Mouse (Mus musculus) testis, adult 2 months (tissue): ENCODE measurements around the gene Rxfp2. TPM values are rescaled to one million over a fixed set of nuclear protein-coding genes. Genes with fewer than 3 reads are reported as not detected.

Experiments used
- H3K27ac ChIP-seq: fragments of 200-500 bp; 2 replicates; pipeline ENCODE4 v1.5.1; 2012; ENCODE audit warnings: low read depth, low read length; ENCODE audit not compliant: control insufficient read depth, insufficient read depth
- H3K27me3 ChIP-seq: fragments of 200-500 bp; 2 replicates; pipeline ENCODE4 v1.6.1; 2012; ENCODE audit warnings: mild to moderate bottlenecking, low read length, moderate library complexity; ENCODE audit not compliant: control insufficient read depth, insufficient read depth
- H3K36me3 ChIP-seq: fragments of 200-500 bp; 2 replicates; pipeline ENCODE4 v1.6.1; 2012; ENCODE audit warnings: mild to moderate bottlenecking, low read length; ENCODE audit not compliant: control insufficient read depth, insufficient read depth
- H3K4me1 ChIP-seq: fragments of 200-500 bp; 2 replicates; pipeline ENCODE4 v1.6.1; 2012; ENCODE audit warnings: low read length; ENCODE audit not compliant: control insufficient read depth, insufficient read depth
- H3K4me3 ChIP-seq: fragments of 200-500 bp; 2 replicates; pipeline ENCODE4 v1.5.1; 2012; ENCODE audit warnings: low read depth, mild to moderate bottlenecking, low read length, moderate library complexity, mixed read lengths; ENCODE audit not compliant: control insufficient read depth
- CTCF ChIP-seq: fragments of 200-500 bp; IDR thresholded peaks from 2 replicates; pipeline ENCODE4 v1.5.1; 2012; ENCODE audit warnings: low read depth, mild to moderate bottlenecking, inconsistent platforms, low read length, moderate library complexity; ENCODE audit not compliant: control insufficient read depth, insufficient read depth, insufficient replicate concordance
- POLR2A ChIP-seq: fragments of 200-500 bp; IDR thresholded peaks from 2 replicates; pipeline ENCODE4 v1.6.1; 2012; ENCODE audit warnings: low read depth, mild to moderate bottlenecking, inconsistent platforms, low read length, moderate library complexity; ENCODE audit not compliant: control insufficient read depth
- polyA plus RNA-seq: library from polyadenylated mRNA; depleted of rRNA; stranded (reverse); fragments of >200 nt; gene quantifications from 2 replicates; pipeline ENCODE4 v1.2.3, GENCODE M21; 2012; rRNA removed

The Rxfp2 gene
- polyA plus RNA-seq, result 14.1 and 14.5 TPM in 2 replicates

DNA sequence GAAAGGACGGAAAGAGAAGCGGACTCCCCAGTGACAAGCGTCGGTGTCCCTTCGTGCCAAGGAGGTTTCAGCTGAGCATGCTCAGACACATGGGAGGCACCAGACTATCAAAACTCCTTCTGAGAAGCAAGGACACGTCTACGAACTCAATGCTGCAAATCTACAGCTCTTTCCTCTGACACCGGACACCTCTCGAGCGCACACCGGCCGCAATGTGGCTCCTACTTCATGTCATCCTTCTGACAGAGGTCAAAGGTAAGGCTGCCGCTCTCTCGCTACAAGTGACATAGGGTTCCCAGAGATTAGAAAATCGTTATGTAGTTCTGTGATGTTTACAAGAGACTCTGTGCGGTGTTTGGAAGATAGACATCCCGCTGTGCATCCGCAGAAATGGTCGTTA is at the start of gene Rxfp2:
Gene Rxfp2, plus strand, starts transcription at position 20 of the 400 bp plus-strand sequence.
- TF ChIP-seq POLR2A (no peak), CTCF (no peak)
- no peak within 1 kb of the TSS for H3K27ac ChIP-seq
- no peaks in the 10 kb centered on the region for H3K36me3 ChIP-seq
- H3K4me3 ChIP-seq, result no peak within 1 kb of the TSS
- peaks cover 3% of the 10 kb centered on the region for H3K4me1 ChIP-seq
- no peaks in the 10 kb centered on the region for H3K27me3 ChIP-seq

GRCm38 (mm10) chr5:149970261-149970660 is 48.2 kb upstream of the Rxfp2 start:
- Histone ChIP-seq H3K4me3 (no peak overlapping the region), H3K36me3 (no peaks in the 10 kb centered on the region), H3K27ac (no peak overlapping the region), H3K27me3 (no peaks in the 10 kb centered on the region), H3K4me1 (0 out of 2 replicates have a peak, but pooled peaks cover 2% of the 10 kb centered on the region)
- no peak for TF ChIP-seq POLR2A
- TF ChIP-seq CTCF, result no peak

DNA sequence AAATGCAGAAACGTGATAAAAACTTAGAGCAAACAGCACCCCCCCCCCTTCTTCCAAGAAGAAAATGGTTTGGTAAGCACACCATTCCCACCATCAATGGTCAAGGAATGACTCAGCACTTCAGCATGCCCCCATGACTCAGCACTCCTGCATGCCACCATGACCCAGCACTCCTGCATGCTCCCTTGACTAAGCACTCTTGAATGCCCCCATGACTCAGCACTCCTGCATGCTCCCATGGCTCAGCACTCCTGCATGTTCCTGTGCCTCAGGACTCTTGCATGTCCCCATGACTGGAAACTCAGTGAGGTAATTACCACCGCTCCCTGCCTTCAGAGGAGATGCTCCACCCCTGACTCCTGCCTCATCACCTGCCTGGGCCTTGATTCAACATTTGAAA is 41.4 kb upstream of the Rxfp2 start:
- H3K4me1 ChIP-seq, result no peaks in the 10 kb centered on the region
- TF ChIP-seq POLR2A (no peak), CTCF (no peak)
- H3K36me3 ChIP-seq, result no peaks in the 10 kb centered on the region
- no peak overlapping the region for H3K27ac ChIP-seq
- H3K27me3 ChIP-seq, result no peaks in the 10 kb centered on the region
- H3K4me3 ChIP-seq, result no peak overlapping the region

DNA sequence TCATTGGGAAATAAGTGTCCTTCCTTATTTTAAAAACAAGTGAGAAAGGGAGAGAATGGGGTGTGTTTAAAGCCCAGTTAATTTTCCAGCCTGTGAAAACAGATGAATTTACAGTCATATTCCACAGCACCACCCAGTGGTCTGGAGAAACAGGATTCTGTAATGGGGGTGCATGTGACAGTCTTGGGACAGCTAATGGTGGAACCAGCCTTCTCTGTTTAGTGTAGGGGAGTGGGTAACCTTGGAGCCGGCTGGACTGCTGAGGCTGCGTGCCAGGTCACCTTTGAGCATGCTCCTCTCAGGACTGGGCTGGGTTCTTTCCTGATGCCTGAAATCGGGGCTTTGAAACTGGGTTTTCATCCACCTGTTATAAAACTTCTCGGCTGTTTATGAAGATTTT is 34.9 kb upstream of the Rxfp2 start:
- H3K36me3 ChIP-seq, result no peaks in the 10 kb centered on the region
- H3K27me3 ChIP-seq, result no peaks in the 10 kb centered on the region
- H3K4me3 ChIP-seq, result no peak overlapping the region
- H3K4me1 ChIP-seq, result no peaks in the 10 kb centered on the region; the same call in none of the 2 replicates
- TF ChIP-seq POLR2A (no peak), CTCF (no peak)
- no peak overlapping the region for H3K27ac ChIP-seq

DNA sequence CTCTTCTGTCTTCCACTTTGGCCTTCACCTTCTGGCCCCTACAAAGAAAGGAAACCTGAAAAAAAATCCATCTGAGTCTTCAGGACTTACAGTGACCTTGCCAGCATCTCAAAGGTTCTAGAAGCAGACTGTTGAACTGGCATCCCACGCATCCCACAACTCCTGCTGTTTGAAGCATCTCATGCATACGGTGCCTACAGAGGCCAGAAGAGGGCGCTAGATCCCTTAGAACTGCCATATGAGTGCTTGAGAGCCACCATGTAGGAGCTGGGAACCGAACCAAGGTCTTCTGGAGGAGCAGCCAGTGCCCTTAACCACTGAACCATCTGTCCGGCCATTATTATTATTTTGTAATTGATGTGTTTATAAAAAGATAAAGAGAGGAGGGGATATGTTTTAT is 23.9 kb upstream of the Rxfp2 start:
- TF ChIP-seq POLR2A, result peak; percentile 16; the same call in 1 of the 2 replicates
- TF ChIP-seq CTCF, result peak; percentile 73; the same call in 1 of the 2 replicates
- Histone ChIP-seq H3K4me3 (peak overlapping the region; percentile 92), H3K27ac (peak overlapping the region; percentile 10), H3K27me3 (no peaks in the 10 kb centered on the region; the same call in 1 of the 2 replicates), H3K36me3 (no peaks in the 10 kb centered on the region), H3K4me1 (peaks cover 17% of the 10 kb centered on the region)

DNA sequence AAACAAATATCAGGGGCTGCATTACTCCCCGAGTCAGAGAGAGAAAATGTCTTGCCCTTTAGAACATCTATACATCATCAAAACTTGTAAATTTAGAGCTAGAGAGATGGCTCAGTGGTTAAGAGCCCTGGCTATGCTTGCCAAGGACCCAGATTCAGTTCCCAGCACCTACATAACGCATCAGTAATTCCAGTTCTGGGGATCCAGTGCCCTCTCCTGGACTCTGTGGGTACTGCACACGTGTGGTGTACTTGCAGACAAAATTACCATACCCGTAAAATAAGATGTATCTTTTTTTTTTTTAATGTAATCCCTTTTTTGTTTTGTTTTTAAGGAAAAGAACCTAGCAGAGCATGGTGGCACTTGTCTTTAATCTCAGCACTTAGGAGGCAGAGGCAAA is 21.9 kb upstream of the Rxfp2 start:
- Histone ChIP-seq H3K27me3 (no peaks in the 10 kb centered on the region; the same call in 1 of the 2 replicates), H3K27ac (no peak overlapping the region), H3K4me3 (no peak overlapping the region), H3K36me3 (no peaks in the 10 kb centered on the region), H3K4me1 (peaks cover 17% of the 10 kb centered on the region)
- TF ChIP-seq CTCF (peak; percentile 49; the same call in 1 of the 2 replicates), POLR2A (no peak)

GRCm38 (mm10) chr5:149997321-149998034 is 21.0 kb upstream of the Rxfp2 start:
- TF ChIP-seq POLR2A, result no peak
- no peak for TF ChIP-seq CTCF
- H3K27me3 ChIP-seq, result no peaks in the 10 kb centered on the region; the same call in 1 of the 2 replicates
- no peaks in the 10 kb centered on the region for H3K36me3 ChIP-seq
- no peak overlapping the region for H3K27ac ChIP-seq
- H3K4me3 ChIP-seq, result no peak overlapping the region
- peaks cover 15% of the 10 kb centered on the region for H3K4me1 ChIP-seq
